Comparison of ENCODE assay signal across 18 mouse cellular contexts in genomic region chr2:159501039-159501438, GRCm38 (mm10).
A peak's percentile ranks its signal among the peaks of the same experiment; 100 is the strongest.
DNase-seq lines count a peak whose midpoint lies in the region; ATAC-seq and TF ChIP-seq lines count a peak whose summit lies in the region.
"Had no signal": no experiment of that assay in that cellular context is flagged by ENCODE, and none has a peak within 500 bp of the region (broad histone marks: within the 10 kb centered on the region; RNA-seq: fewer than 3 reads in every experiment).

No protein-coding gene starts in this region.

- H3K9ac ChIP-seq in kidney, embryonic 16.5 days (replicated peaks; ENCODE audit: low read length), result no peak overlapping the region
- no peak overlapping the region for H3K9ac ChIP-seq in embryonic facial prominence, embryonic 14.5 days (ENCODE audit: low read depth, low read length)
- H3K9ac ChIP-seq in limb, embryonic 14.5 days (ENCODE audit: low read depth, low read length, severe bottlenecking), result no peak overlapping the region
- H3K9ac ChIP-seq: forebrain, embryonic 15.5 days; hindbrain, embryonic 12.5 days; liver, postnatal 0 days; midbrain, embryonic 15.5 days had no signal

- H3K4me3 ChIP-seq in kidney, embryonic 16.5 days (ENCODE audit: low read length), result no peak overlapping the region
- no peak overlapping the region for H3K4me3 ChIP-seq in embryonic facial prominence, embryonic 14.5 days (ENCODE audit: low read depth, low read length)
- no peak overlapping the region for H3K4me3 ChIP-seq in limb, embryonic 14.5 days (replicated peaks; ENCODE audit: low read length)
- H3K4me3 ChIP-seq: forebrain, embryonic 15.5 days; hindbrain, embryonic 12.5 days; megakaryocyte, embryonic 14.5 days; midbrain, embryonic 15.5 days had no signal

- no peaks in the 10 kb centered on the region for H3K36me3 ChIP-seq in kidney, embryonic 16.5 days (ENCODE audit: insufficient read depth, low read length)
- H3K36me3 ChIP-seq in embryonic facial prominence, embryonic 14.5 days (ENCODE audit: control insufficient read depth, insufficient read depth, low read length), result no peaks in the 10 kb centered on the region
- no peaks in the 10 kb centered on the region for H3K36me3 ChIP-seq in limb, embryonic 14.5 days (ENCODE audit: control insufficient read depth, insufficient read depth, low read length)
- H3K36me3 ChIP-seq: forebrain, embryonic 15.5 days; hindbrain, embryonic 12.5 days; midbrain, embryonic 15.5 days had no signal

- no peaks in the 10 kb centered on the region for H3K9me3 ChIP-seq in kidney, embryonic 16.5 days (ENCODE audit: low read length)
- peaks cover 1% of the 10 kb centered on the region; the same call in 1 of the 2 replicates for H3K9me3 ChIP-seq in embryonic facial prominence, embryonic 14.5 days (ENCODE audit: control insufficient read depth, low read length)
- no peaks in the 10 kb centered on the region for H3K9me3 ChIP-seq in limb, embryonic 14.5 days (ENCODE audit: control insufficient read depth, low read length)
- H3K9me3 ChIP-seq: forebrain, embryonic 15.5 days; hindbrain, embryonic 12.5 days; midbrain, embryonic 15.5 days had no signal

- peak; percentile 84; the same call in 1 of the 2 replicates for ATAC-seq in kidney, embryonic 16.5 days (ENCODE audit: low FRiP score, low TSS enrichment)
- ATAC-seq in embryonic facial prominence, embryonic 14.5 days (ENCODE audit: low read depth), result peak; percentile 76
- ATAC-seq in limb, embryonic 14.5 days (ENCODE audit: low FRiP score, low read depth), result peak; percentile 37; the same call in 1 of the 2 replicates
- ATAC-seq in monocyte, adult 5-6 weeks (replicated peaks; ENCODE audit: insufficient number of reproducible peaks, low FRiP score, low TSS enrichment, poor library complexity, severe bottlenecking), result no peak
- ATAC-seq: forebrain, embryonic 15.5 days; liver, postnatal 0 days; midbrain, embryonic 15.5 days had no signal

- no peak overlapping the region for H3K27ac ChIP-seq in kidney, embryonic 16.5 days (ENCODE audit: low read length)
- no peak overlapping the region for H3K27ac ChIP-seq in embryonic facial prominence, embryonic 14.5 days (replicated peaks; ENCODE audit: low read depth, low read length)
- H3K27ac ChIP-seq in limb, embryonic 14.5 days (replicated peaks; ENCODE audit: low read depth, low read length), result no peak overlapping the region
- H3K27ac ChIP-seq: forebrain, embryonic 15.5 days; hindbrain, embryonic 12.5 days; midbrain, embryonic 15.5 days; stomach, postnatal 0 days had no signal

- H3K4me1 ChIP-seq in kidney, embryonic 16.5 days (ENCODE audit: insufficient read depth, low read length), result 0 out of 2 replicates have a peak, but pooled peaks cover 5% of the 10 kb centered on the region
- H3K4me1 ChIP-seq in embryonic facial prominence, embryonic 14.5 days (ENCODE audit: control insufficient read depth, insufficient read depth, low read length), result peaks cover 13% of the 10 kb centered on the region; the same call in 1 of the 2 replicates
- peaks cover 14% of the 10 kb centered on the region for H3K4me1 ChIP-seq in limb, embryonic 14.5 days (ENCODE audit: control insufficient read depth, insufficient read depth, low read length)
- H3K4me1 ChIP-seq: forebrain, embryonic 15.5 days; hindbrain, embryonic 12.5 days; megakaryocyte, embryonic 14.5 days; midbrain, embryonic 15.5 days had no signal

- TF ChIP-seq POLR2A in limb, embryonic 14.5 days (IDR thresholded peaks at IDR 0.05; ENCODE audit: borderline replicate concordance, extremely low read depth, insufficient read depth, insufficient read length), result no peak

- H3K27me3 ChIP-seq in kidney, embryonic 16.5 days (ENCODE audit: insufficient read depth, low read length), result no peaks in the 10 kb centered on the region
- no peaks in the 10 kb centered on the region for H3K27me3 ChIP-seq in embryonic facial prominence, embryonic 14.5 days (replicated peaks; ENCODE audit: control insufficient read depth, insufficient read depth, low read length)
- no peaks in the 10 kb centered on the region for H3K27me3 ChIP-seq in limb, embryonic 14.5 days (ENCODE audit: control insufficient read depth, insufficient read depth, low read length)
- H3K27me3 ChIP-seq: forebrain, embryonic 15.5 days; hindbrain, embryonic 12.5 days; megakaryocyte, embryonic 14.5 days; midbrain, embryonic 15.5 days had no signal

- DNase-seq in kidney, adult 11 months, result no peak
- peak; percentile 58 for DNase-seq in embryo, embryonic 11 days
- DNase-seq in embryonic facial prominence, embryonic 14.5 days (ENCODE audit: low spot score), result peak; percentile 60
- DNase-seq in limb, embryonic 14.5 days (ENCODE audit: low spot score), result peak; percentile 9
- no peak for DNase-seq in frontal cortex, postnatal 25 days (ENCODE audit: low spot score in 2 of 2)
- DNase-seq: cerebellum, adult 8-10 months; heart, postnatal 10 days; liver, postnatal 0 days; lung, postnatal 14 days; retina, postnatal 1 day had no signal

- WGBS in kidney, embryonic 16.5 days, result 12% methylated on average over 3 of the region's 3 CpGs
- WGBS in embryonic facial prominence, embryonic 14.5 days, result 38% methylated on average over 3 of the region's 3 CpGs
- 8% methylated on average over 3 of the region's 3 CpGs for WGBS in limb, embryonic 14.5 days

- no peak overlapping the region for H3K4me2 ChIP-seq in kidney, embryonic 16.5 days (replicated peaks; ENCODE audit: low read depth, low read length)
- H3K4me2 ChIP-seq in embryonic facial prominence, embryonic 14.5 days (ENCODE audit: low read depth, low read length), result no peak overlapping the region
- H3K4me2 ChIP-seq in limb, embryonic 14.5 days (replicated peaks; ENCODE audit: low read depth, low read length, severe bottlenecking), result no peak overlapping the region
- H3K4me2 ChIP-seq: forebrain, embryonic 15.5 days; heart, embryonic 11.5 days; hindbrain, embryonic 12.5 days; midbrain, embryonic 15.5 days had no signal

Comparison
In these comparisons a context has a peak if more than half of its experiments do, and no peak if none do; other contexts are left out.
1. DNase-seq: peak in embryo, embryonic 11 days (single experiment), embryonic facial prominence, embryonic 14.5 days (single experiment) and limb, embryonic 14.5 days (single experiment); none in kidney, adult 11 months (single experiment) and frontal cortex, postnatal 25 days (0 of 2).